Mouse (Mus musculus): ENCODE measurements around the gene Hoxa6.

- TF ChIP-seq SMC3 (IDR thresholded peaks at IDR 0.05; ENCODE audit: low read depth, low read length) (no peak), ZKSCAN1 (IDR thresholded peaks at IDR 0.05; ENCODE audit: borderline replicate concordance, low read depth, low read length) (no peak), CTCF (conservative IDR thresholded peaks at IDR 0.05 in 1 of 2, IDR thresholded peaks at IDR 0.05 in 1 of 2; ENCODE audit: low read depth in 2 of 2, low read length in 2 of 2) (no peak), POLR2A (IDR thresholded peaks at IDR 0.05; ENCODE audit: low read depth, low read length) (no peak)
Observed at GRCm38 (mm10) chr6:52225612-52226568, 17.4 kb upstream of the Hoxa6 start.

All from CH12.LX (cell line).